Mouse (Mus musculus) embryonic facial prominence, embryonic 12.5 days (tissue): ENCODE results near the gene Trim47. TPM values are rescaled to one million over a fixed set of nuclear protein-coding genes. Genes with fewer than 3 reads are reported as not detected.

ENCODE experiments used
- ATAC-seq: fragments of 200-750 bp; cut with Nextera tagmentation; 2 replicates; pipeline ENCODE4 v1.8.0; 2017; ENCODE audit not compliant: insufficient number of reproducible peaks, insufficient read depth, low FRiP score, low TSS enrichment
- H3K27ac ChIP-seq: fragments of 300-500 bp; sonication (generic); 2 replicates; pipeline ENCODE4 v1.5.1; 2016; ENCODE audit warnings: mild to moderate bottlenecking
- H3K27me3 ChIP-seq: fragments of 300-500 bp; sonication (generic); 2 replicates; pipeline ENCODE4 v1.6.1; 2016; ENCODE audit warnings: mild to moderate bottlenecking, moderate library complexity
- H3K36me3 ChIP-seq: fragments of 300-500 bp; sonication (generic); 2 replicates; pipeline ENCODE4 v1.6.1; 2016; ENCODE audit warnings: mild to moderate bottlenecking
- H3K4me1 ChIP-seq: fragments of 300-500 bp; sonication (generic); 2 replicates; pipeline ENCODE4 v1.6.1; 2016
- H3K4me2 ChIP-seq: fragments of 300-500 bp; sonication (generic); replicated peaks from 2 replicates; pipeline ENCODE4 v1.6.1; 2016; ENCODE audit warnings: mild to moderate bottlenecking, moderate library complexity
- H3K4me3 ChIP-seq: fragments of 300-500 bp; sonication (generic); 2 replicates; pipeline ENCODE4 v1.5.1; 2016; ENCODE audit warnings: mild to moderate bottlenecking
- H3K9ac ChIP-seq: fragments of 300-500 bp; sonication (generic); 2 replicates; pipeline ENCODE4 v1.6.1; 2016; ENCODE audit warnings: mild to moderate bottlenecking, moderate library complexity
- H3K9me3 ChIP-seq: fragments of 300-500 bp; sonication (generic); 2 replicates; pipeline ENCODE4 v1.6.1; 2016; ENCODE audit warnings: mild to moderate bottlenecking, moderate library complexity
- WGBS: fragments of 180-500 bp; shearing (Covaris S2); methylation state at CpG from one replicate; pipeline ENCODE4 v1.1.7; 2016; 5-methylcytosine and 5-hydroxymethylcytosine counted together
- polyA plus RNA-seq: library from polyadenylated mRNA; unstranded; fragments of >200 nt; fragmentation: Nextera tagmentation; extraction: Ambion mirVana; gene quantifications from 2 replicates; pipeline ENCODE4 v1.2.1, GENCODE M21; 2016

The Trim47 gene
- 6.9 and 9.1 TPM in 2 replicates for polyA plus RNA-seq

- peak within 1 kb of the TSS; percentile 40 for H3K4me2 ChIP-seq
- ATAC-seq, result peak; percentile 50; the same call in 1 of the 2 replicates
- peaks cover 16% of the 10 kb centered on the region for H3K36me3 ChIP-seq
- peak within 1 kb of the TSS; percentile 22 for H3K4me3 ChIP-seq
- peaks cover 27% of the 10 kb centered on the region for H3K4me1 ChIP-seq
- H3K27me3 ChIP-seq, result no peaks in the 10 kb centered on the region
- peak within 1 kb of the TSS; percentile 37 for H3K27ac ChIP-seq
- H3K9me3 ChIP-seq, result peaks cover 4% of the 10 kb centered on the region; the same call in 1 of the 2 replicates
- 23% methylated on average over 23 of the region's 23 CpGs for WGBS
- H3K9ac ChIP-seq, result no peak within 1 kb of the TSS
These were observed at the start of gene Trim47 for GRCm38 (mm10) chr11:116127156-116127980. Trim47 (minus strand) TSS chr11:116127210.

GRCm38 (mm10) chr11:116176010-116176409, 49.0 kb upstream of the Trim47 start:
- Histone ChIP-seq H3K4me2 (no peak overlapping the region), H3K36me3 (peaks cover 77% of the 10 kb centered on the region), H3K9ac (no peak overlapping the region), H3K27me3 (no peaks in the 10 kb centered on the region), H3K27ac (no peak overlapping the region), H3K4me1 (no peaks in the 10 kb centered on the region), H3K9me3 (no peaks in the 10 kb centered on the region), H3K4me3 (no peak overlapping the region)
- ATAC-seq, result no peak
- 87% methylated on average over 7 of the region's 7 CpGs for WGBS

GRCm38 (mm10) chr11:116174775-116175448, 47.9 kb upstream of the Trim47 start:
- WGBS, result 93% methylated on average over 22 of the region's 22 CpGs
- Histone ChIP-seq H3K27ac (no peak overlapping the region), H3K9me3 (no peaks in the 10 kb centered on the region), H3K4me2 (no peak overlapping the region), H3K27me3 (no peaks in the 10 kb centered on the region), H3K4me3 (no peak overlapping the region), H3K4me1 (no peaks in the 10 kb centered on the region), H3K36me3 (peaks cover 67% of the 10 kb centered on the region), H3K9ac (no peak overlapping the region)
- ATAC-seq, result no peak

- peaks cover 40% of the 10 kb centered on the region for H3K36me3 ChIP-seq
These were observed 44.9 kb upstream of the Trim47 start for GRCm38 (mm10) chr11:116171959-116172358.

GRCm38 (mm10) chr11:116170003-116170800, 43.2 kb upstream of the Trim47 start:
- Histone ChIP-seq H3K4me2 (no peak overlapping the region), H3K27me3 (no peaks in the 10 kb centered on the region), H3K36me3 (peaks cover 32% of the 10 kb centered on the region), H3K27ac (no peak overlapping the region), H3K4me3 (no peak overlapping the region), H3K4me1 (peaks cover 8% of the 10 kb centered on the region), H3K9ac (no peak overlapping the region), H3K9me3 (no peaks in the 10 kb centered on the region)
- 80% methylated on average over 5 of the region's 5 CpGs for WGBS
- no peak for ATAC-seq

More at GRCm38 (mm10) chr11:116171959-116172358, 44.9 kb upstream of the Trim47 start:
- H3K9ac ChIP-seq, result no peak overlapping the region
- H3K9me3 ChIP-seq, result no peaks in the 10 kb centered on the region
- 80% methylated on average over 2 of the region's 2 CpGs for WGBS
- H3K27me3 ChIP-seq, result no peaks in the 10 kb centered on the region
- no peak for ATAC-seq
- no peak overlapping the region for H3K4me3 ChIP-seq
- H3K27ac ChIP-seq, result no peak overlapping the region
- H3K4me1 ChIP-seq, result peaks cover 1% of the 10 kb centered on the region
- no peak overlapping the region for H3K4me2 ChIP-seq

GRCm38 (mm10) chr11:116169214-116169613, 42.2 kb upstream of the Trim47 start:
- H3K9ac ChIP-seq, result no peak overlapping the region
- H3K27me3 ChIP-seq, result no peaks in the 10 kb centered on the region
- H3K9me3 ChIP-seq, result no peaks in the 10 kb centered on the region
- no peak for ATAC-seq
- H3K36me3 ChIP-seq, result peaks cover 31% of the 10 kb centered on the region
- peaks cover 8% of the 10 kb centered on the region for H3K4me1 ChIP-seq
- WGBS, result 85% methylated on average over 3 of the region's 3 CpGs
- H3K4me3 ChIP-seq, result no peak overlapping the region
- H3K4me2 ChIP-seq, result no peak overlapping the region
- no peak overlapping the region for H3K27ac ChIP-seq

GRCm38 (mm10) chr11:116167884-116168439, 41.0 kb upstream of the Trim47 start, which contains the start of gene Fbf1:
Fbf1 (minus strand) TSS chr11:116168166.
- peaks cover 8% of the 10 kb centered on the region for H3K4me1 ChIP-seq
- H3K36me3 ChIP-seq, result peaks cover 31% of the 10 kb centered on the region
- under 1% methylated on average over 40 of the region's 40 CpGs for WGBS

GRCm38 (mm10) chr11:116167232-116167631, 40.2 kb upstream of the Trim47 start:
- no peaks in the 10 kb centered on the region for H3K9me3 ChIP-seq
- H3K27me3 ChIP-seq, result no peaks in the 10 kb centered on the region
- peaks cover 25% of the 10 kb centered on the region for H3K36me3 ChIP-seq
- no peak for ATAC-seq
- H3K9ac ChIP-seq, result peak overlapping the region; percentile 73
- peak overlapping the region; percentile 64 for H3K4me3 ChIP-seq
- H3K4me1 ChIP-seq, result peaks cover 8% of the 10 kb centered on the region
- peak overlapping the region; percentile 84 for H3K27ac ChIP-seq
- WGBS, result 10% methylated on average over 6 of the region's 6 CpGs
- H3K4me2 ChIP-seq, result peak overlapping the region; percentile 75

More at GRCm38 (mm10) chr11:116167884-116168439, 41.0 kb upstream of the Trim47 start, which contains the start of gene Fbf1:
- peak within 1 kb of the TSS; percentile 84 for H3K27ac ChIP-seq
- peak within 1 kb of the TSS; percentile 73 for H3K9ac ChIP-seq
- peak within 1 kb of the TSS; percentile 64 for H3K4me3 ChIP-seq
- peak; percentile 95 for ATAC-seq
- H3K9me3 ChIP-seq, result no peaks in the 10 kb centered on the region
- H3K4me2 ChIP-seq, result peak within 1 kb of the TSS; percentile 75
- H3K27me3 ChIP-seq, result no peaks in the 10 kb centered on the region

- H3K36me3 ChIP-seq, result peaks cover 57% of the 10 kb centered on the region
- no peaks in the 10 kb centered on the region for H3K9me3 ChIP-seq
- no peak overlapping the region for H3K4me3 ChIP-seq
- H3K27ac ChIP-seq, result no peak overlapping the region
- H3K4me2 ChIP-seq, result no peak overlapping the region
- ATAC-seq, result no peak
- peaks cover 8% of the 10 kb centered on the region for H3K4me1 ChIP-seq
- H3K9ac ChIP-seq, result no peak overlapping the region
- WGBS, result 49% methylated on average over 9 of the region's 9 CpGs
- no peaks in the 10 kb centered on the region for H3K27me3 ChIP-seq
These were observed 36.0 kb upstream of the Trim47 start for GRCm38 (mm10) chr11:116163002-116163401.

- no peak overlapping the region for H3K27ac ChIP-seq
- WGBS, result 75% methylated on average over 10 of the region's 10 CpGs
- ATAC-seq, result no peak
These were observed 35.1 kb upstream of the Trim47 start for GRCm38 (mm10) chr11:116162146-116162545.

GRCm38 (mm10) chr11:116161312-116161711, 34.3 kb upstream of the Trim47 start:
- no peak overlapping the region for H3K4me2 ChIP-seq
- H3K9ac ChIP-seq, result no peak overlapping the region
- no peaks in the 10 kb centered on the region for H3K9me3 ChIP-seq
- no peak overlapping the region for H3K27ac ChIP-seq
- 60% methylated on average over 12 of the region's 12 CpGs for WGBS
- H3K4me1 ChIP-seq, result no peaks in the 10 kb centered on the region
- peaks cover 74% of the 10 kb centered on the region for H3K36me3 ChIP-seq
- no peak for ATAC-seq
- H3K27me3 ChIP-seq, result no peaks in the 10 kb centered on the region
- no peak overlapping the region for H3K4me3 ChIP-seq

More at GRCm38 (mm10) chr11:116162146-116162545, 35.1 kb upstream of the Trim47 start:
- Histone ChIP-seq H3K27me3 (no peaks in the 10 kb centered on the region), H3K9me3 (no peaks in the 10 kb centered on the region), H3K4me1 (peaks cover 8% of the 10 kb centered on the region), H3K36me3 (peaks cover 66% of the 10 kb centered on the region), H3K4me3 (no peak overlapping the region), H3K9ac (no peak overlapping the region), H3K4me2 (no peak overlapping the region)
